Mouse (Mus musculus) hindbrain, embryonic 14.5 days (tissue): ENCODE data around the gene Cldn19. TPM values are rescaled to one million over a fixed set of nuclear protein-coding genes. Genes with fewer than 3 reads are reported as not detected.

ENCODE experiments used
- ATAC-seq: fragments of 200-750 bp; cut with Nextera tagmentation; 2 replicates; pipeline ENCODE4 v1.8.0; 2017; ENCODE audit warnings: moderate number of reproducible peaks, mild to moderate bottlenecking, moderate TSS enrichment, moderate library complexity; ENCODE audit not compliant: low FRiP score
- DNase-seq: peaks from one replicate; pipeline ENCODE4 v3.0.0-alpha.2; 2015; ENCODE audit warnings: low spot score
- H3K27ac ChIP-seq: fragments of 300-500 bp; sonication (generic); 2 replicates; pipeline ENCODE4 v1.5.1; 2014; ENCODE audit warnings: mild to moderate bottlenecking, moderate library complexity
- H3K27me3 ChIP-seq: fragments of 300-500 bp; sonication (generic); 2 replicates; pipeline ENCODE4 v1.6.1; 2014; ENCODE audit warnings: mild to moderate bottlenecking, low read length, mixed read lengths; ENCODE audit not compliant: control insufficient read depth, insufficient read depth
- H3K36me3 ChIP-seq: fragments of 300-500 bp; sonication (generic); replicated peaks from 2 replicates; pipeline ENCODE4 v1.6.1; 2014; ENCODE audit not compliant: control insufficient read depth, insufficient read depth
- H3K4me1 ChIP-seq: fragments of 300-500 bp; sonication (generic); replicated peaks from 2 replicates; pipeline ENCODE4 v1.6.1; 2014; ENCODE audit warnings: antibody characterized with exemption, low read length, mixed read lengths; ENCODE audit not compliant: control insufficient read depth, insufficient read depth
- H3K4me2 ChIP-seq: fragments of 300-500 bp; sonication (generic); replicated peaks from 2 replicates; pipeline ENCODE4 v1.6.1; 2014; ENCODE audit warnings: mild to moderate bottlenecking, moderate library complexity
- H3K4me3 ChIP-seq: fragments of 300-500 bp; sonication (generic); replicated peaks from 2 replicates; pipeline ENCODE4 v1.5.1; 2014; ENCODE audit warnings: mild to moderate bottlenecking, low read length
- H3K9ac ChIP-seq: fragments of 300-500 bp; sonication (generic); 2 replicates; pipeline ENCODE4 v1.6.1; 2014
- H3K9me3 ChIP-seq: fragments of 300-500 bp; sonication (generic); 2 replicates; pipeline ENCODE4 v1.6.1; 2016; ENCODE audit warnings: low read length; ENCODE audit not compliant: control insufficient read depth
- WGBS: fragments of 180-500 bp; shearing (Covaris S2); extraction: QIAGEN DNeasy Blood & Tissue Kit; methylation state at CpG from one replicate; pipeline ENCODE4 v1.1.7; 2014; 5-methylcytosine and 5-hydroxymethylcytosine counted together
- polyA plus RNA-seq: library from polyadenylated mRNA; unstranded; fragments of >200 nt; fragmentation: Nextera tagmentation; extraction: Ambion mirVana; gene quantifications from 2 replicates; pipeline ENCODE4 v1.2.1, GENCODE M21; 2014

Gene Cldn19
- polyA plus RNA-seq, 1 experiment from 2014 or later, result 1.4 TPM

- Histone ChIP-seq H3K27ac (peak overlapping the region; percentile 89), H3K4me1 (peaks cover 27% of the 10 kb centered on the region), H3K36me3 (peaks cover 13% of the 10 kb centered on the region), H3K9me3 (no peaks in the 10 kb centered on the region), H3K4me3 (peak overlapping the region; percentile 95), H3K4me2 (peak overlapping the region; percentile 70), H3K27me3 (no peaks in the 10 kb centered on the region), H3K9ac (peak overlapping the region; percentile 87)
- peak; percentile 62 for DNase-seq
- 2% methylated on average over 24 of the region's 24 CpGs for WGBS
- 0 out of 2 replicates have a peak, but pooled peaks have one; percentile 19 for ATAC-seq
These were observed 37.8 kb downstream of the Cldn19 start for GRCm38 (mm10) chr4:119292771-119293573.

GRCm38 (mm10) chr4:119293574-119294258 lies 38.5 kb downstream of the Cldn19 start:
- Histone ChIP-seq H3K9ac (peak overlapping the region; percentile 87), H3K4me3 (peak overlapping the region; percentile 95), H3K9me3 (no peaks in the 10 kb centered on the region), H3K27me3 (no peaks in the 10 kb centered on the region), H3K4me2 (peak overlapping the region; percentile 70), H3K4me1 (peaks cover 27% of the 10 kb centered on the region), H3K27ac (peak overlapping the region; percentile 89), H3K36me3 (peaks cover 13% of the 10 kb centered on the region)
- peak; percentile 13 for ATAC-seq
- peak; percentile 37 for DNase-seq
- under 1% methylated on average over 38 of the region's 80 CpGs for WGBS

DNA sequence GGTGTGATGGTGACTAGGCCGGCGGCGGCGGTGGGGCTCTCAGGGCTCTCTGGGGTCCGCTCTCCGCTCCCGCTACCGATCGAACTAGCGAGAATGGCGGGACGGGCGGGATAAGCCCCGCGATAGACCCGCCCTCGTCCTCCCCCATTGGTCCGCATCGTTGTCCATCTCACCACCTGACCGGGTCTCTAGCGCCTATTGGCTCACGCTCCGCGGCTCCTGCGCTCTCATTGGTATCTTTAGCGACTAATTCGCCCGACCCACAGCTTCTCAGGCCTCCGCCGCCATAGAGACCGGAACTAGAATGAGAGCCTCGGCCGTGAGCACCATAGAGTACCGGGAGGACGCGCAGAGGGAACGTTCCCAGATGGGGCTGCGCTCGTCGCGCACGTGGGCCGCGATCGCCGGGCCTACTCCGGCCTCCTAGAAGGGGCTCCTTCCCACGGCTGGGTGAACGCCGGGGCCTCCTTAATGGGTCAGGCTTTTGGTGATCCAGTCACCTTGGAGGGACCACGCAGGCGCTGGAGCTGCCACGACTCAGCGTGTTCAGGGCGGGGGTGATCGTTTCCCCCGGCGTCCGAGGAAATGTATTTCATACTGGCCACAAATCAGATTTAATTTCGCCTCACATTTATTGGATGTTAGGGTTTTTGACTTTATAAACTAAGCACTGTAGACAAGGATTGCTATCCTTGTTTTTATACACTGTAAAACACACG lies 39.4 kb downstream of the Cldn19 start, which contains the start of gene Ybx1:
Ybx1 (minus strand) TSS at position 190 of the 719 bp plus-strand sequence.
- WGBS, result under 1% methylated on average over 61 of the region's 61 CpGs
- no peaks in the 10 kb centered on the region for H3K27me3 ChIP-seq
- peak within 1 kb of the TSS; percentile 89 for H3K27ac ChIP-seq
- H3K4me3 ChIP-seq, result peak within 1 kb of the TSS; percentile 95
- DNase-seq, result peak; percentile 99
- H3K9me3 ChIP-seq, result no peaks in the 10 kb centered on the region
- ATAC-seq, result peak; percentile 99
- peak within 1 kb of the TSS; percentile 70 for H3K4me2 ChIP-seq
- peaks cover 27% of the 10 kb centered on the region for H3K4me1 ChIP-seq
- H3K36me3 ChIP-seq, result peaks cover 10% of the 10 kb centered on the region
- H3K9ac ChIP-seq, result peak within 1 kb of the TSS; percentile 87

GRCm38 (mm10) chr4:119295134-119295453 lies 39.9 kb downstream of the Cldn19 start:
- H3K27me3 ChIP-seq, result no peaks in the 10 kb centered on the region
- peaks cover 10% of the 10 kb centered on the region for H3K36me3 ChIP-seq
- H3K4me3 ChIP-seq, result peak overlapping the region; percentile 95
- ATAC-seq (no peak), DNase-seq (no peak)
- peaks cover 27% of the 10 kb centered on the region for H3K4me1 ChIP-seq
- peak overlapping the region; percentile 54 for H3K4me2 ChIP-seq
- peak overlapping the region; percentile 88 for H3K27ac ChIP-seq
- 6% methylated on average over 6 of the region's 6 CpGs for WGBS
- no peaks in the 10 kb centered on the region for H3K9me3 ChIP-seq
- H3K9ac ChIP-seq, result peak overlapping the region; percentile 87

DNA sequence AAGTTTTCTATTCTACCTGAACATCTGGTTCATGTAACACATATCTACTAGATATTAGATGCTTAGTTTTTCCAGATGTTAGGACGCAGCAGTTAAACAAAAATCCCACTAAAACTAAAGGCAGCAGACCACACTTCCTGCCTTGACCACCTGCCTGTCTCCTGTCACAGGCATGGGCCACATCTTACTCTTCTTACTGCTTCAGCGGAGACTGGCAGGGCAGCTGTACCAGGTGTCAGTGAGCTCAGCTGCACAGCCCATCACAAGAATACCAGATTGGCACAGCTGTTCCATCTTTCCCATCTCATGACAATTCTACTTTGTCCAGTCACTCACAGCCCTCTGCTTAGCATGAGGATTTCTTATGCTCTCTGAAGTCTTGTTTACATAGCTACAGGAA lies 42.1 kb downstream of the Cldn19 start:
- ATAC-seq, result no peak

DNA sequence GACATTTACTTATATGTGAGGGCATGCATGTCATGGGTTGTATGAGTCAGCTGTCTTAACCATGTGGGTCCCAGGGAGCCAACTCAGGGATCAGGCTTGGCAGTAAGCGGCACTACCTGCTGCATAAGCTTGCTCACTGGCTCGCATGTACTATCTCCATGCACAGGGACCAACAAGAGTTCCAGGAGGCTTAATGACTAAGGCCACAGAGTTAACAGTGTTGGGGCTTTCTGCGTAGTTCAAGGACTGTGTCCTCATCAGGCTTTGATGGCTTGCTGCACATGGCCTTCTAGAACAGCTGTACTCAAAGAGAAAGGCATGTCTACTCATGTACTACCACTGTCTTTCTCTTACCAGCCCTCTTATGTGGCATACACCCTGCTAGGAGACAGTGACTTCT lies 45.5 kb downstream of the Cldn19 start:
- Histone ChIP-seq H3K9ac (no peak overlapping the region), H3K36me3 (no peaks in the 10 kb centered on the region), H3K9me3 (no peaks in the 10 kb centered on the region), H3K4me1 (peaks cover 2% of the 10 kb centered on the region), H3K27me3 (no peaks in the 10 kb centered on the region), H3K4me2 (no peak overlapping the region), H3K27ac (no peak overlapping the region), H3K4me3 (no peak overlapping the region)
- ATAC-seq (no peak), DNase-seq (no peak)
- whole genome bisulfite sequencing, result 92% methylated on average over 3 of the region's 3 CpGs

More for the DNA sequence above, 42.1 kb downstream of the Cldn19 start:
- Histone ChIP-seq H3K9me3 (no peaks in the 10 kb centered on the region), H3K4me3 (no peak overlapping the region), H3K4me1 (peaks cover 11% of the 10 kb centered on the region), H3K36me3 (no peaks in the 10 kb centered on the region), H3K9ac (no peak overlapping the region), H3K4me2 (no peak overlapping the region), H3K27me3 (no peaks in the 10 kb centered on the region), H3K27ac (no peak overlapping the region)
- DNase-seq, result no peak
- 94% methylated on average over 2 of the region's 2 CpGs for WGBS

GRCm38 (mm10) chr4:119301777-119302176 lies 46.6 kb downstream of the Cldn19 start:
- Histone ChIP-seq H3K36me3 (no peaks in the 10 kb centered on the region), H3K4me3 (no peak overlapping the region), H3K4me1 (no peaks in the 10 kb centered on the region), H3K4me2 (no peak overlapping the region), H3K9me3 (no peaks in the 10 kb centered on the region), H3K9ac (no peak overlapping the region), H3K27me3 (no peaks in the 10 kb centered on the region), H3K27ac (no peak overlapping the region)
- DNase-seq, result no peak
- ATAC-seq, result no peak
- WGBS, result 92% methylated on average over 3 of the region's 3 CpGs

GRCm38 (mm10) chr4:119303291-119303690 lies 48.1 kb downstream of the Cldn19 start:
- 93% methylated on average over 8 of the region's 8 CpGs for WGBS
- H3K36me3 ChIP-seq, result peaks cover 8% of the 10 kb centered on the region; the same call in 1 of the 2 replicates
- no peaks in the 10 kb centered on the region for H3K9me3 ChIP-seq
- H3K27me3 ChIP-seq, result no peaks in the 10 kb centered on the region
- no peak for DNase-seq
- ATAC-seq, result no peak
- H3K9ac ChIP-seq, result no peak overlapping the region
- no peak overlapping the region for H3K4me2 ChIP-seq
- H3K27ac ChIP-seq, result no peak overlapping the region
- no peak overlapping the region for H3K4me3 ChIP-seq
- no peaks in the 10 kb centered on the region for H3K4me1 ChIP-seq

DNA sequence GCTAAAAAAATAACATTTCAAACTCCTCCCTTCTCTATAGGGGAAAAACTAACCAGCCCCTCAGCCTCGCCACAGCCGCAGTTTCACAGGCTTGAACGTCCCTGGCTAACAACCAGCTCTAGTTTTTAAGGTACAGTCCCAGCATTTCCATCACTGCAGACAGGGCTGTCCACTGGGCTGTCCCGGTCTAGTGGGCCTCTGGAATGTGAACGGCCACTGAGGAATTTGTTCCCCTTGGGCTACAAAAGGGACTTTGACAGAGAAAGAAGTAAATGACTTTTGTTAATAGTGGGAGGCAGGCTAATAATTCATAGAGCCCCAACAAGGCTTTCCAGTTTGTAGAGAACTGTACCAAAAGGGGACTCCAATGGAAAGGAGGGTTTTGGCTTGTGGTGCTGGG lies 50.2 kb downstream of the Cldn19 start:
- H3K4me3 ChIP-seq, result no peak overlapping the region
- DNase-seq, result no peak
- H3K36me3 ChIP-seq, result peaks cover 29% of the 10 kb centered on the region
- no peak overlapping the region for H3K9ac ChIP-seq
- no peak for ATAC-seq
- WGBS, result 66% methylated on average over 5 of the region's 5 CpGs
- no peaks in the 10 kb centered on the region for H3K9me3 ChIP-seq
- no peak overlapping the region for H3K4me2 ChIP-seq
- H3K27ac ChIP-seq, result no peak overlapping the region
- no peaks in the 10 kb centered on the region for H3K27me3 ChIP-seq
- H3K4me1 ChIP-seq, result no peaks in the 10 kb centered on the region
